Mouse (Mus musculus): Measurements from ENCODE around the gene 2510039O18Rik. TPM values are rescaled to one million over a fixed set of nuclear protein-coding genes. Genes with fewer than 3 reads are reported as not detected.

2510039O18Rik gene
- total RNA-seq, 1 experiment from 2014 or later: 41.3 TPM

DNA sequence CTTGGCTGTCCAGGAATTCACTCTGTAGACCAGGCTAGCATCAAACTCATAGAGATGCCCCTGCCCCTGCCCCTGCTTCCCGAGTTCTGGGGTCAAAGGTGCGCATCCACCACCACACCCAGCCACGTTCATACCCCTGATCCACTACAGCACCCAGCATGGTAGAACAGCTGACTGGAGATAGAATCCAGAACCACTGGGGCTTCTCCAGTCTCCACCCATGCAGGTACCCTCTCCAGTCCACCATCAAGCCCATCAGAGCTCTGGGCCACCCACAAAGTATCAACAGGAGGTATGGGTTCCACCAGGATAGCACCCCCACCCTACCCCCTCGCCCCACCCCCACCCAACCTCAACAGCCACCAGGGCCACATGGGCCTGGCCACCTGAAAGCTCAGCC, 6.1 kb upstream of the 2510039O18Rik start:
- ATAC-seq (replicated peaks; ENCODE audit: insufficient number of reproducible peaks, low FRiP score, low TSS enrichment, poor library complexity, severe bottlenecking): no peak

DNA sequence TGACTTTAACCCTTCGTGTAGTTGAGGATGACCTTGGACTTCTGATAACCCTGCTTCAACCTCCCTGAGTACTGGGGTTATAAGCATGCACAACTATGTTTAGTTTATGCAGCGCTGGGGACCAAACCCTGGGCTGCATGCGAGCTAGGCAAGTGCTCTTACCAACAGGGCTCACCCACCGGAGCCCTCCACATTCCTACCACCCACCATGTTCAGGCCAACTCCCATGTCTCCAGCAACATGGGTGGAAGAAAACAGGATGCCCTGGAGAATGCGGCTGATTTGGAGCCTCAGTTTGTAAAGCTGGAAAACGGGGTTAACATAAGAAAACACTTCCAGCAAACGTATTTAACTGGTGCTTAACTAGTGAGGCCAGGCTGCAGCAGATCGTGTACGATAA, 4.8 kb upstream of the 2510039O18Rik start:
- no peak for ATAC-seq (replicated peaks; ENCODE audit: insufficient number of reproducible peaks, low FRiP score, low TSS enrichment, poor library complexity, severe bottlenecking)

DNA sequence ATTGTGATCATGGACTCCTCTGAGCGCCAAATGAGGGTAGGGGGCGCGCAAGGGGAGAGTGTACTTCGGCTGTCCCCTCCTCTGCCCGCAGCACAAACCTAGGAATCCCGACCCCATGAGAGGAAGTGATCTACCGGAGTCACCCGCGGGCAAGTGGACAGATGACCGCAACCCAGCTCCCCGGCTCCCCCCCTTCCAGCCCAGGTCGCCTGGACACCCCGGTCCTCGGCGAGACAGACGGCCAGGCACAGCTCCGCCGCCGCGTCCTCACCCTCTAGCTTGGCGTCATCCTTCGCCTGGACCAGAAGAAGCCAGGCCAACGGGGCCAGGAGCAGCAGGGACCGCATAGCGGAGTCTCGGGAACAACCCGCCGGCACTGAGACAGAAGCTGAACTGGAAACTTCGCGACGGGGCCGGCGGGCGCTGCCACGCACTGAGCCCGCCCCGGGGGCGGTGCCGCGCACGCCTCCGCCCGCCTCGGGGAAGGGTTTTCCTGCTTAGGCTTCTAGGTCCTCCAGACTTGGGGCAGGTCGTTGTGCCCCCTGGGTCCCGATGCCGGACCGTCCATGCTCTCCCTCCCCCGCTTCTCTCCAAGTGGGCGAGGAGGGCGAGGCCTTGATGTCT, 4.3 kb upstream of the 2510039O18Rik start, which contains the start of gene Plod1:
Plod1 (minus strand) TSS at position 437 of the 624 bp plus-strand sequence.
- ATAC-seq (replicated peaks; ENCODE audit: insufficient number of reproducible peaks, low FRiP score, low TSS enrichment, poor library complexity, severe bottlenecking): peak; percentile 19; the same call in 1 of the 2 replicates

DNA sequence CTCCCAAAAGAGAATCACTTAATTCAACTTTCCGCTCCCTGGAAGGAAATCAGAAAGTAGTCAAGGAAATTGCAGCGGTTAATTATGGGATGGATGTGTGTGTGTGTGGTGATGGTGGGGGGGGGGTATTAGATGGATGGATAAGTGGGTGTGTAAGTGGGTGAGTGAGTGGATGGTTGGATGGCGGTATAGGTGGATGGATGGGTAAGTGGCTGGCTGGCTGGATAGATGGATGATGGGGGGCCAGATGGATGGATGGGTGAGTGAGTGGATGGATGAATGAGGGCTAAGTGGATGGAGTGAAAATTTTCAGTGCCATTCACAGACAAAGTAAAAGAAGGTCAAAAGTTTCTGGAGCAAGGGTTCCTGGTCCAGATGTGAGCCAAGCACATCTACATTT, 3.7 kb upstream of the 2510039O18Rik start:
- no peak for ATAC-seq (replicated peaks; ENCODE audit: insufficient number of reproducible peaks, low FRiP score, low TSS enrichment, poor library complexity, severe bottlenecking)

DNA sequence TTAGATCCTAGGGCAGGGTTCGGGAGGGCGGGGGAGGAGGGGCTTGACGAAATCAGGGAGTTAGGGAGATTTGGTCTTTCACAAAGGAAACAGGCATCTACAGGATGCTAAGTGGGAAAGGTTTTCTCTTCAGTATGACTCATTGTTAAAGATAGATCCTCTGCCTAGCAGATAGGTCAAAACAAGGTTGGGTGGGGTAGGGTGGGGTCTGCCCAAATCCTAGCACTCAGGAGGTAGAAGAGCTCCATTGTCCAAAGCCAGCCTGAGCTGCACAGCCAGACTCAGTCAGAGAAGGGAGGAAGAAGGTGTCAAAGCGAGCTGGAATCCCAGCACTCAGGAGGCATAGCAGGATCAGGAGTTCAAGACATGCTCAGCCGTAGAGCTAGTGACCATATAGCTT, 3.2 kb upstream of the 2510039O18Rik start:
- ATAC-seq (replicated peaks; ENCODE audit: insufficient number of reproducible peaks, low FRiP score, low TSS enrichment, poor library complexity, severe bottlenecking): no peak

DNA sequence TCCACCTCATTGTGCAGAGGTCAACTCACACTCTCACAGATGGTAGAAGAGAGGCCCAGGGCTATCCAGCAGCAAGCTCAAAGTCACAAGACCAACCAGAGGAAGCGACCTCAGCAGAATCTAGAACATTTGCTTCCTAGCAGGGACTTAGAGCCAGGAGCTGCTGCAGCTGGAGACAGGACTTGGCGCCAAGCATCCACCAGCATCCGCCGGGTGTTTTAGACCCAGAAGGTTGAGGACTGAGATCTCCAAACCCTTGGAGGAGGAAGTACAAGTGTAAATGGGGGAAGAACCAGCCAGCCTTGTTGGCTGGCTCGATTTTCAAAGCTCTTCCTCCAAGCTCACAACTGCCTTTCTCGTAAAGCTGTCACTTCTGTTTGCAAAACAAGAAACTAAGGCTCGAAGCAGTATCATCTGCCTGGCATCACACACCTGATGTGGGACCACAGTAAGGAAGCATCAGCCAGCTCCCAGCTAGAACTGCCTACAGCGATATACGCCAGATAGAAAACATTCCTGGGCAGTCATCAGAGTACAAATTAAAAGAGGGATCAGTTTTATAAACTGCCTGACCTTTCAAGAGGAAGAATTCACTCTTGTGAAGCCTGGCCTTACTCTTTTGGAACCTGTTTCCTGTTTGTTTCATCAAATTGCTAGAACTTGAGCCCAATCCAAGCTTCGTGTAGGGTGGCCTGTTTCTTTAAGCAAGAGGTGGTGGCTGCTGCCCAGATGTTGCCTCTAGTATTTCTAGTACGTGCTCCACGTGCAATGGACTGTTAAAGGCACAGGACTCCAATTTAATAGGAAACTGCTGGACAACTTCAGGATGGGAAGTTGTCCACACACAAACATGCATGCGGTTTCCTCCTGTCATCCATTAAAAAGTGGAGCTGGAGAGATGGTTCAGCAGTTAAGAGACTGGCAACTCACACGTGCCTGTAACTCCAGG, 2.3 kb upstream of the 2510039O18Rik start:
- no peak for ATAC-seq (replicated peaks; ENCODE audit: insufficient number of reproducible peaks, low FRiP score, low TSS enrichment, poor library complexity, severe bottlenecking)

DNA sequence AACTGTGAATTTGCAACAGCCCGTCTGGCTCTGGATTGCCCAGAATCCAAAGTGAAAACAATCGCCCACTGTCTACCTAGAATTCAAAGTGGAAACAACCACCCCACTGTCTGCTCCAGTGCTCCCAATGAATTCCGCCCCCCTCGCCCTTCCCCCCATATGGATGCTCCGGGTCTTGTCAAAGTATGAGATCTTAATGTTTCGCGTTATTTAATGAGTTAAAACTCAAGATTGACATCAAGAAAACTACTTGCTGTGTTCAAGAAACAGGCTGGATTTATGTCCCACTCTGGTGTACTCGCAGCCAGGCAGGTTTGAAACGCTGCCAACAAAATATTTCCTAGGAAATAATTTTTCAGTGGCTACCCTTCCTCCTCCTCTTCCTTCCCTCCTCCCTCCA, 584 bp upstream of the 2510039O18Rik start:
- no peak for ATAC-seq (replicated peaks; ENCODE audit: insufficient number of reproducible peaks, low FRiP score, low TSS enrichment, poor library complexity, severe bottlenecking)

DNA sequence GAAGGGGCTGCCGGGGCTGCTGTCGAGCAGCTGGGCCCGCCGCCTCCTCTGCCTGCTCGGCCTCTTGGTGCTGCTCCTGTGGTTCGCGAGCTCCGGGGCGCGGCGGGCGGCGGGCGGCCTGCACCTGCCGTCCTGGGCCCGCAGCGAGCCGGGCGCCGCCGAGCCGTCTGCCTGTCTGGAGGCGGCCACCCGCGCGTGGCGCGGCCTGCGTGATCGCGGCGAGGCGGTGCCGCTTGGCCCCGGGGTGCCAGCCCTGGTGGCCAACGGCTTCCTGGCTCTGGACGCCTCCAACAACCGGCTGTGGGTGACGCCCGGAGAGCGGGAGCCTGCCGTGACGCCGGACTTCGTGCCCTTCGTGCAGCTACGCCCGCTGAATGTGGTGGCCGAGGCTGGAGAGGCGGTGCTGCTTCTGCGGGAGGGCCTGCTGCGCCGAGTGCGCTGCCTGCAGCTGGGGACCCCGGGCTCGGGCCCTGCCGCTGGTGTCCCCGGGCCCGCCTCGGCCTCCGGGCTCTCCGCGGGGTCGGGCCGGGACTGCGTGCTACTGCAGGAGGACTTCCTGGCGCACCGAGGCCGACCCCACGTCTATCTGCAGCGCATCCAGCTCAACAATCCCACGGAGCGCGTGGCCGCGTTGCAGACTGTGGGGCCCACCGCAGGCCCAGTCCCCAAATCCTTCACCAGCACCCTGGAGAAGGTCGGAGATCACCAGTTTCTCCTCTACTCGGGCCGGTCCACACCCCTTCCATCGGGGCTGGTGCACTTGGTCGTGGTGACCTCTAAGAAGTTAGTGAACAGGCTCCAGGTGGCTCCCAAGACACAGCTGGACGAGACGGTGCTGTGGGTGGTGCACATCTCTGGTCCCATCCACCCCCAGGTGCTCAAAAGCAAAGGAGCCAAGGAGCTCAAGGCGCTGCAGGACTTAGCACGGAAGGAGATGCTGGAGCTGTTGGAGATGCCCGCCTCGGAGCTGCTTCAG, 638 bp downstream of the 2510039O18Rik start:
- ATAC-seq (replicated peaks; ENCODE audit: insufficient number of reproducible peaks, low FRiP score, low TSS enrichment, poor library complexity, severe bottlenecking): no peak

DNA sequence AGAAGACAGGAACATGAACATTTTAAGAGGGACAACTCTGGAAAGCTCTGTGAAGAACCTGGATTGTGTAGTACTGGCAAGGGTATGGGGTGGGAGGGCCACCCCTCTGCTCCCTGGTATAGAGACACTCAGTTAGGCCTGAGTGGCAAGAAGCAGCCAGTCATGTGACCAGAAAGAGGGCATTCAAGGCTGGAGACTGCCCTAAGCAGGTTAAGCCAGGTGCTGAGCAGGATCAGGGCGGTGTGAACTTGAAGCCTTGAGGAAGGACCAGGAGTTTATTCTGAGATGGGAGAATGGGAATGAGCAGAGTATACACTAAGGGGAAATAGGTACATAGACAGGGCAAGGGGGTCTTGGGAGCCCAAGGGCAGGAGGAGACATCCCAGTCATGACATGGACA, 2.3 kb downstream of the 2510039O18Rik start:
- ATAC-seq (replicated peaks; ENCODE audit: insufficient number of reproducible peaks, low FRiP score, low TSS enrichment, poor library complexity, severe bottlenecking): no peak

DNA sequence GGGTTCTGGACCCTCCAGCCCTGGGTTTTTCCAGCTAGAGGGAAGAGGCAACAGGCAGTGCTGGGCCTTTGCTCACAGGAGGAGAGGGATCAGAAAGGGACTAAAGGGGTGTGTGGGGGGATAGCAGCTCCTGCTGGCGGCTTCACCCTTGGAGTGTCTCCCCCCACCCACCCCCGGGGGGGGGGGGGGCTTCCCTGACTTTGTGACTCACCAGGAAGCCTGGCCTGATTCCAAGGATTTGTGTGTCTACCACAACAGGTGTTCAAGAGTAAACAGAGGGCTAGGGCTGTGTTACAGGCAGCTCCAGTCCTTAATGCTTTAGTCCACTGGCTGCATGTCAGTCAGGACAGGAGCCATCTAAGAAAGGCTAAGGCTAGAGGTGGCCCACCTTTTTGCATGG, 6.8 kb downstream of the 2510039O18Rik start:
- no peak for ATAC-seq (replicated peaks; ENCODE audit: insufficient number of reproducible peaks, low FRiP score, low TSS enrichment, poor library complexity, severe bottlenecking)

DNA sequence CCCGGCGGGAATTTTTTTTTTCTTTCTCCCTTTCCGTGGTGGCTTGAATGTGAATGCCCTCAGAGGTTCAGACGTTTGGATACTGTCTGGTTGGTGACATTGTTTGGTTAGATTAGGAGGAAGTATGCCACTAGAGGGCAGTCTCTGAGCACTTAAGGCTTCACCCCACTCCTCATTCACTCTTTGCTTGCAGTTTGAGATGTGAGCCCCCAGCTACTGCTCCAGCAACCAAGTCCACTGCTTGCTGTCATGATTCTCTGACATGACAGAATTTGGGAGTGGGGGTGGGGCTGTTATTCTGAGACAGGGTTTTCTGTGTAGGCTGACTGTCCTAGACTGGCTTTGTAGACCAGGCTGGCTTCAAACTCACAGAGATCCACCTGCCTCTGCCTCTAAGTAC, 12.9 kb downstream of the 2510039O18Rik start:
- ATAC-seq (replicated peaks; ENCODE audit: insufficient number of reproducible peaks, low FRiP score, low TSS enrichment, poor library complexity, severe bottlenecking): peak; percentile 63

DNA sequence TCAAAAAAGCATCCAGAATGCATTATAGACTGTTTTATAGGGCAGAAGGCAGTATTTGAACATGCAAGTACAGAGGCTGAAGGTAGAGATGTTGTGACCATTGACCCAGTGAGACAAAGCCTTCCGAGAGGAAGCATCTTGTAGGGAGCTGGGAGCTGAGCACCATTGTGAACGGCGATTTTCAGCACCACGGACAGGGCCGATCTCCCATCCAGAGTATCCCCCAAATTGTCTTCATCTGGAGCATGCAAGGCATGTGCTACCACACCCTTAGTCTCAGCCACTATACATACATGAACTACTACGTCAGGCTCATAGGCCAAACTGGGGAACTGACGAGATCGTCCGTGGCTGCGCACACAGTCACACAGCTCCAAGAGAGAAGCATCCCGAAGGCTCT, 16.4 kb downstream of the 2510039O18Rik start:
- ATAC-seq (replicated peaks; ENCODE audit: insufficient number of reproducible peaks, low FRiP score, low TSS enrichment, poor library complexity, severe bottlenecking): no peak

DNA sequence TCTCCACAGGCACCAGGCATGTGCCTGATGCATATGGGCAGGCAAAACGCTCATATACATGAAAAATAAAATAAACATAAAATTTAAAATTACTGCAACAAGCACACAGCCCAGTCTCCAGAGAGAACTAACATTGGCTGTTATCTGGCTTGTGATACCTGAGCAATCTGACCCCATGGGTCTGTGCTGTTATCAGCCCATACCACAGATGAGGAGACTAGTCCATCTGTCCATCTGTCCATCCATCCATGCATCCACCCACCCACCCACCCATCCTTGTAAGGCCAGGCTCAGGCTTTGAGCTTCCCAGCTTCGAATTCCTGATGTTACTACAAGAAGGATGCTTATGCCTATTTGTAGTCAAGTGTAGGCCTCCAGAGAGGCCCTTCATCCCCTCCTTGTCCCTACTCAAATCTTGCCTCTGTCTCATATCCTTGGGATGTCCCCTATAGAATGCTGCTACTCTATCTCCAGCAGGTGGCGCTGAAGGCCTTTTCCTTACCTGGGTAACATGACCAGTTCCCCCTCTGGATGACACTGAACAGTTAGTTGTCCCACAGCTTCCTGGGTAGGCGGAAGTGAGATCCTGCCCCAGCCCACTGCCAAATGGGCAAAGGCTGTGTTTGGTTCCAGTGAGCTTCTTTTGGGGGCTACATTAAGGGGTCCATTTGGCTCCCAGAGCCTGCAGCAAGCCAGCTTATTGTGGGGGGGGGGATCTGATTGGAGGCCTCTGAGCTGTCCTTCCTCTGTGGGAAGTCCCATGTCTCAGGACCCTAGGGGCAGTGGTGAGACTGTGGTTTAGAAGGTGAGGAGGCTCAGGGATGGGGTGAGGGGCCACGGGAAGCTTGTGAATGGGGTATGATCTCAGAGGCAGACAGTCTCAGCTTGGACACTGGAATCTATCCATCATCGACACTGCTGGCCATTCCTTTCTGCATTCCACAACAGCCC, 19.5 kb downstream of the 2510039O18Rik start:
- ATAC-seq (replicated peaks; ENCODE audit: insufficient number of reproducible peaks, low FRiP score, low TSS enrichment, poor library complexity, severe bottlenecking): peak; percentile 74

DNA sequence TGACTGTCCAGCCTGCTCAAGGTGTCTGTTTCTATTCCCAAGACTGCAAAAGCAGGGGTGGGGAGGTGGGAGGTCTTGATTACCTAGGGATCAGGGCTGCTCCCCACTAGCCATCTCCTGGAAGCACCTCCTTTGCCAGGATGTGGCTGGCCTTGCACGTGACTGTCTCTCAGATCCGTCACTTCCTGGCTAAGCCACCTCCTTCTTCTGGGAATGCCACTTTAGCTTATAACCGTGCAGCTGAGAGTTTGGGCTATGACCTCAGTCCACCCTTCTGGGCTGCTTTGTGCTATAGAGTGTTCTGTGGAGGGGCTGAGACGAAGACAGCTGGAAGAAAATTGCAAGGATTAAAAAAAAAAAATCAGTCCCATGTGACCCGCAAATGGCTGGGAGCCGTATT, 22.1 kb downstream of the 2510039O18Rik start:
- ATAC-seq (replicated peaks; ENCODE audit: insufficient number of reproducible peaks, low FRiP score, low TSS enrichment, poor library complexity, severe bottlenecking): no peak

DNA sequence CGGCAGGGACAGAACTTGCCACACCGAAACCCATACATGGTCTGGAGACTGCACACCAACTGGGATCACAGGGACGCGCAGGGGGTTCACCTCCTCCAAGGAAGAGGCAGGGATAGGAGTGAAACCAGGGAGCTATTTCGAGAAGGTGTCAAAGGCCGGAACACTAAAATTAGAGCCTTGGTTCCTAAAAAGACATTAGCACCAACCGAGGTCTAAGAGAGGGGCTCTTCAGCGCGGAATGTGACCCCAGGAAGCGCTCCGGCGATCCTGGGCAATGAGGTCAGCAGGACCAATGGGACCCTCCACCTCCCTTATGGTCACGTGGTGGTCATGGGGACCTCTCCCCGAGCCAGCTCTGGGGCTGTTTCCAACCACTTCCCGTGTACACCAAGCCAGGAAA, 22.9 kb downstream of the 2510039O18Rik start:
- ATAC-seq (replicated peaks; ENCODE audit: insufficient number of reproducible peaks, low FRiP score, low TSS enrichment, poor library complexity, severe bottlenecking): no peak

DNA sequence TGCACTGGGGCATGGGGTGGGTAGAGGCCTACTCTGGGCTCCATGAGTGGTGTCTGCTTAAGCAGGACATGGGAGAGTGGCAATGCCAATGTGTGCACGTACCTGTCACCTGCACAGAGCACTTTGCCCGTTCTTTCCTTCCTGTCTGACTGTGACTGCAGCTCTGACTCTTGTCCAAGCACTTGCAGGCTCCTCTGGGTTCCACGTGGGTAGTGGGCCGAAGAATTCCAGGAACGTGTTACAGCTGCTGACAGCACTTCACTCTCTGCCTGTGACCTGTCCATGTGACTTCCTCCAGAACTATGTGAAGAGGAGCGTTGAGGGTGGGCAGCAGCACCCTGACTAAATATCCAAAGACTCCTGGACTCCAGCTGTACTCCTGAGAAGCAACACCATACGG, 25.0 kb downstream of the 2510039O18Rik start:
- no peak for ATAC-seq (replicated peaks; ENCODE audit: insufficient number of reproducible peaks, low FRiP score, low TSS enrichment, poor library complexity, severe bottlenecking)

DNA sequence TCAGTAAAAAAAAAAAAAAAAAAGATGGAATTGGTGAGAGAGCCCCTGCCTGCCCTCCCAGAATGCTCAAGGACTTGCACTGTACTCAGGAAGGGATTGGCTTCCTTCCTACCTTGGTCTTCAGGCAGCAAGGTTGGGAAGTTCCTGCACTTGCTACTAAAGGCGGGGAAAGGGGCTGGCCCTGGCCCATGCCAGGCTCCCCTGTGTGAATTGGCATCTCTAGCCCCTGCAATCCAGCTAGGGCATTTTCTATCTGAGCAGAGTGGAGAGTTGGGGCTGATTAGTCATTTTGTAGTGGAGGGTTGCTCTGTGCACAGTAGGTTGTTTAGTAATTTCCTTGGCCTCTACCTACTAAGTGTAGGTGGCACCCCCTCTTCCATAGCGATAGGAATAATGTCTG, 28.1 kb downstream of the 2510039O18Rik start:
- ATAC-seq (replicated peaks; ENCODE audit: insufficient number of reproducible peaks, low FRiP score, low TSS enrichment, poor library complexity, severe bottlenecking): no peak

DNA sequence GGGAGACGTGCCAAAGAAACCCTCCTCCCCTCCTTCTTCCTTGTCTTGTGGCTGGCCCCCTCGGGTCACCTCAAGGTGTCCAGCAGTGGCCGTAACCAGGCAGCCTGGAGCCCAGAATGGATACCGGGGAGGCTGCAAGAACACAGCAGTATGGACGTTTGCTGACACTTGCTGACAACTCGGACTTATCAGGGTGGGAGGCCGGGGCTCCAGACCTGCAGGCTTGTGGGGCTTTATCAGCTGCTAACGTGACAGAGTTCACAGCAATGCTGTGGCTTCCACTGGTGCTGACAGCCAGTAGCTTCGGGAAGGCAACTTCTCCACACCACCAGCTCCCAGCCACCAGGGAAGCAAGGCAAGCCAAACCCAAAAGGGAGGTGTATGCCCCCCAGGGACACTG, 28.6 kb downstream of the 2510039O18Rik start:
- ATAC-seq (replicated peaks; ENCODE audit: insufficient number of reproducible peaks, low FRiP score, low TSS enrichment, poor library complexity, severe bottlenecking): no peak

Measured in monocyte, adult 5-6 weeks (primary cell).